Mouse (Mus musculus) cortical plate, adult 2 months (tissue): ENCODE data around the gene Cnpy3.

ENCODE experiments used
- CTCF ChIP-seq: fragments of 200-500 bp; IDR thresholded peaks from 2 replicates; pipeline ENCODE4 v1.5.1; 2011; ENCODE audit warnings: mild to moderate bottlenecking, control low read depth, low read length; ENCODE audit not compliant: insufficient read depth; ENCODE audit errors: extremely low read depth
- POLR2A ChIP-seq: fragments of 200-500 bp; IDR thresholded peaks from 2 replicates; pipeline ENCODE4 v1.6.1; 2011; ENCODE audit warnings: mild to moderate bottlenecking, low read length, control low read depth; ENCODE audit not compliant: insufficient read depth; ENCODE audit errors: extremely low read depth

DNA sequence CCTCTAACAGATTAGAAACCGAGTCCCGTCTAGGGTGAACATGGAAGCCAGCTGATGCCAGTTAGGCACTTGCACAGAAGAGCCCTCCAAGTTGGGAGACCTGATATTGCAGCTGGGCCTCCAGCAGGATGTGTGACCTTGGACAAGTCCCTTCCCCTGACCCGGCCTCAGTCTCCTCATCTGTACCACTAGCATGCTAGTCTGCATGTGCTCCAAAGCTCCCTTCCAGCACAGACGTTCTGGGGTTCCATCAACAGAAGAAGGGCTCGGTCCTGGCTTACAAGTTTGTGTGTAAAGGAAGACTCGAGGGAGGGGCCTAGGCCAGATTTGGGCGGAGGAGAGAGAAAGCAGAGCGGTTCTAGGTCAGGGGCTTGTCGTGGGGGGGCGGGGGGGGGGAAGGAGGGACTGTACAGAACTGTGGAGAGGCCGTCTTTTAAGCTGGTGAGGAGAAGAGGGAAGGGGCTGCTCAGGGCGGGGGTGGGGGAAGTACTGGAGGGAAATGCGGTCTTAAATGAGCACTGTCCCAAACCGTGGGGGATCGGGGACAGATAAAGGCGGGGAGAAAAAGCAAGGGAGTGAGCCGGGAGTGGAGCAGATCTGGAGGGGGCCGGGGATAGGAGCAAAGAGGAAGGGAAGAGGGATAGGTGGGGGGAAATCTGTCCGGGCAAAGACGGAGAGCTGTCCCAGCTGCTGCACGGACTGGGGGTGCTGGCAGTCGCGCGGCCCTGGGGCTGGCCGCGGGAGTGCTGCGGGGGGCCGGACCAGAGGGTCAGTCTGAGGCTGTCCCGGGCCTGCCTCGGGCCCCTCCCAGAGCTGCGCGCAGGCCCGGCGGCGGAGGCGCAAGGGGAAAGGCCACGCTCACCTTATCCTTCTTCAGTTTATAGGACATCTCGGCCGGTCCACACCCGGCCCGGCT, 47.8 kb downstream of the Cnpy3 start:
- no peak for TF ChIP-seq POLR2A
- no peak for TF ChIP-seq CTCF
